20 mouse cellular contexts compared by ENCODE assay signal in genomic region chr19:53029045-53029444, GRCm38 (mm10). TPM values are rescaled to one million over a fixed set of nuclear protein-coding genes. Genes with fewer than 3 reads are reported as not detected.
DNase-seq lines count a peak whose midpoint lies in the region; ATAC-seq and TF ChIP-seq lines count a peak whose summit lies in the region.
"Had no signal": no experiment of that assay in that cellular context is flagged by ENCODE, and none has a peak within 500 bp of the region (broad histone marks: within the 10 kb centered on the region; RNA-seq: fewer than 3 reads in every experiment).

No protein-coding gene starts in this region.

- peak; percentile 18 for DNase-seq in CD4-positive, CD25-positive, alpha-beta regulatory T cell, adult 2 months (ENCODE audit: low read depth, low spot score)
- peak; percentile 85 for DNase-seq in kidney, adult 9 months
- no peak for DNase-seq in midbrain, postnatal 0 days (ENCODE audit: low spot score)
- no peak for DNase-seq in midbrain, embryonic 10.5 days (ENCODE audit: low spot score)
- DNase-seq in kidney, postnatal 36 days, result peak; percentile 68 to 75
- DNase-seq: adrenal gland, postnatal 10 days; cerebellum, adult 8-10 months; gastrocnemius, postnatal 36 days; heart, postnatal 4 days; lung, adult 18-20 months; right cerebral cortex, postnatal 14 days had no signal

- H3K36me3 ChIP-seq in kidney, embryonic 15.5 days, result peaks cover 45% of the 10 kb centered on the region
- peaks cover 8% of the 10 kb centered on the region for H3K36me3 ChIP-seq in midbrain, postnatal 0 days (ENCODE audit: insufficient read depth, low read length)
- peaks cover 77% of the 10 kb centered on the region for H3K36me3 ChIP-seq in midbrain, embryonic 10.5 days

- H3K4me3 ChIP-seq in kidney, embryonic 15.5 days (replicated peaks), result no peak overlapping the region
- H3K4me3 ChIP-seq in midbrain, postnatal 0 days (ENCODE audit: low read depth, low read length), result no peak overlapping the region
- no peak overlapping the region for H3K4me3 ChIP-seq in midbrain, embryonic 10.5 days
- H3K4me3 ChIP-seq: heart, embryonic 12.5 days; limb, embryonic 10.5 days; midbrain, embryonic 15.5 days had no signal

- H3K4me2 ChIP-seq in kidney, embryonic 15.5 days, result no peak overlapping the region
- no peak overlapping the region for H3K4me2 ChIP-seq in midbrain, postnatal 0 days (ENCODE audit: low read depth, low read length, poor library complexity, severe bottlenecking)
- H3K4me2 ChIP-seq: heart, embryonic 12.5 days; midbrain, embryonic 15.5 days had no signal

- peaks cover 15% of the 10 kb centered on the region for H3K4me1 ChIP-seq in kidney, embryonic 15.5 days
- no peaks in the 10 kb centered on the region for H3K4me1 ChIP-seq in midbrain, postnatal 0 days (ENCODE audit: insufficient read depth, low read length)
- no peaks in the 10 kb centered on the region for H3K4me1 ChIP-seq in midbrain, embryonic 10.5 days
- H3K4me1 ChIP-seq: limb, embryonic 10.5 days; midbrain, embryonic 15.5 days had no signal

- ATAC-seq in CD4-positive, CD25-positive, alpha-beta regulatory T cell, adult 4 months, result no peak
- no peak for ATAC-seq in kidney, embryonic 15.5 days (replicated peaks; ENCODE audit: low FRiP score)
- no peak for ATAC-seq in midbrain, postnatal 0 days (ENCODE audit: low FRiP score)
- ATAC-seq in erythroid progenitor cell, adult 5-6 weeks (replicated peaks; ENCODE audit: low FRiP score, poor library complexity, severe bottlenecking), result no peak
- ATAC-seq: inflammation-experienced regulatory T-cells, adult 6 months; midbrain, embryonic 15.5 days had no signal

- H3K27me3 ChIP-seq in kidney, embryonic 15.5 days, result no peaks in the 10 kb centered on the region
- no peaks in the 10 kb centered on the region for H3K27me3 ChIP-seq in midbrain, postnatal 0 days (ENCODE audit: insufficient read depth, low read length)
- H3K27me3 ChIP-seq in midbrain, embryonic 10.5 days (ENCODE audit: low read depth, poor library complexity, severe bottlenecking), result no peaks in the 10 kb centered on the region
- H3K27me3 ChIP-seq: heart, embryonic 12.5 days; midbrain, embryonic 15.5 days had no signal

- TF ChIP-seq CTCF in midbrain, postnatal 0 days (IDR thresholded peaks at IDR 0.05), result peak; percentile 24; the same call in 1 of the 2 replicates

- no peaks in the 10 kb centered on the region for H3K9me3 ChIP-seq in kidney, embryonic 15.5 days (replicated peaks)
- H3K9me3 ChIP-seq in midbrain, postnatal 0 days (ENCODE audit: low read length), result no peaks in the 10 kb centered on the region
- no peaks in the 10 kb centered on the region for H3K9me3 ChIP-seq in midbrain, embryonic 10.5 days (replicated peaks)
- H3K9me3 ChIP-seq: G1E; heart, embryonic 12.5 days; limb, embryonic 10.5 days; midbrain, embryonic 15.5 days had no signal

- H3K9ac ChIP-seq in kidney, embryonic 15.5 days, result no peak overlapping the region
- H3K9ac ChIP-seq in midbrain, postnatal 0 days (replicated peaks; ENCODE audit: low read length, poor library complexity, severe bottlenecking), result no peak overlapping the region
- H3K9ac ChIP-seq: heart, embryonic 12.5 days; midbrain, embryonic 15.5 days had no signal

- 87% methylated on average over 7 of the region's 7 CpGs for WGBS in kidney, embryonic 15.5 days
- WGBS in midbrain, postnatal 0 days, result 89% methylated on average over 7 of the region's 7 CpGs
- 91% methylated on average over 7 of the region's 7 CpGs for WGBS in midbrain, embryonic 10.5 days

- H3K27ac ChIP-seq in kidney, embryonic 15.5 days, result no peak overlapping the region
- H3K27ac ChIP-seq in midbrain, postnatal 0 days (ENCODE audit: low read depth, low read length), result no peak overlapping the region
- no peak overlapping the region for H3K27ac ChIP-seq in midbrain, embryonic 10.5 days (replicated peaks)
- H3K27ac ChIP-seq: limb, embryonic 10.5 days; macrophage; midbrain, embryonic 15.5 days had no signal

RNA-seq across cellular contexts. Expression of gene Xpnpep1, which starts 11.0 kb away (rescaled TPM):
- polyA plus RNA-seq in CD4-positive, CD25-positive, alpha-beta regulatory T cell, adult 4 months (2017; shearing (Covaris generic)), result 10 to 100 TPM; 51.1 to 85.0 TPM
- 148 and 168 TPM in 2 replicates for polyA plus RNA-seq in kidney, embryonic 15.5 days (2015; fragmentation: Nextera tagmentation; extraction: Ambion mirVana)
- total RNA-seq in midbrain, postnatal 0 days (2014; rRNA removed), result 74.8 and 91.0 TPM in 2 replicates
- 108 and 110 TPM in 2 replicates for polyA plus RNA-seq in midbrain, postnatal 0 days (2015; fragmentation: Nextera tagmentation; extraction: Ambion mirVana)
- polyA plus RNA-seq in midbrain, embryonic 10.5 days (2016; fragmentation: Nextera tagmentation; extraction: Ambion mirVana), result 147 and 150 TPM in 2 replicates
- 36.4 and 45.7 TPM in 2 replicates for total RNA-seq in erythroid progenitor cell, adult 5-6 weeks (2015; ENCODE audit: low replicate concordance)
- total RNA-seq in erythroid progenitor cell, adult 5-6 weeks (2017; ENCODE audit: low replicate concordance), result 27.3 and 49.2 TPM in 2 replicates

Comparison
In these comparisons a context has a peak if more than half of its experiments do, and no peak if none do; other contexts are left out.
1. DNase-seq: peak in CD4-positive, CD25-positive, alpha-beta regulatory T cell, adult 2 months (single experiment), kidney, adult 9 months (single experiment) and kidney, postnatal 36 days (2 of 2); none in midbrain, postnatal 0 days (single experiment) and midbrain, embryonic 10.5 days (single experiment).